Mouse (Mus musculus): Measurements from ENCODE around the gene Krtap1-5. TPM values are rescaled to one million over a fixed set of nuclear protein-coding genes. Genes with fewer than 3 reads are reported as not detected.
A peak's percentile ranks its signal among the peaks of the same experiment; 100 is the strongest.
"Not testable (repeated sequence)": the region's sequence is repeated elsewhere in the genome, so short reads cannot be mapped to it uniquely, and the experiment has no call there.

Gene Krtap1-5
- total RNA-seq (2021): not detected

- intact Hi-C loops (cut with DNase I): no loop called here
- no peak for DNase-seq (ENCODE audit: extremely low spot score in 1 of 2, low spot score in 2 of 2)
These were observed at the start of gene Krtap1-5 for GRCm38 (mm10) chr11:99580636-99581035. TSS of gene Krtap1-5 (minus strand) at chr11:99581016.

- intact Hi-C loops (cut with DNase I): no loop called here
- no peak for DNase-seq (ENCODE audit: extremely low spot score in 1 of 2, low spot score in 2 of 2)
These were observed 47.3 kb upstream of the Krtap1-5 start, which contains the start of gene Krtap4-1 for GRCm38 (mm10) chr11:99628138-99628537. TSS of gene Krtap4-1 (minus strand) at chr11:99628238.

- no peak for DNase-seq (ENCODE audit: extremely low spot score in 1 of 2, low spot score in 2 of 2)
- intact Hi-C loops (cut with DNase I): no loop called here
These were observed 39.5 kb upstream of the Krtap1-5 start, which contains the start of gene Gm11562 for GRCm38 (mm10) chr11:99620335-99620734. TSS of gene Gm11562 (minus strand) at chr11:99620435.

- intact Hi-C loops (cut with DNase I): no loop called here
- DNase-seq (ENCODE audit: extremely low spot score in 1 of 2, low spot score in 2 of 2): no peak
These were observed 34.1 kb upstream of the Krtap1-5 start, which contains the start of gene Krtap2-4 for GRCm38 (mm10) chr11:99614796-99615363. TSS of gene Krtap2-4 (minus strand) at chr11:99614846.

- intact Hi-C loops (cut with DNase I); DNase-seq (ENCODE audit: extremely low spot score in 1 of 2, low spot score in 2 of 2): not testable (repeated sequence)
These were observed 29.3 kb upstream of the Krtap1-5 start, which contains the start of gene Gm11937 for GRCm38 (mm10) chr11:99610089-99610488. TSS of gene Gm11937 (minus strand) at chr11:99610189.

- DNase-seq (ENCODE audit: extremely low spot score in 1 of 2, low spot score in 2 of 2): peak in 1 of 2 experiments; percentile 15
These were observed 28.3 kb upstream of the Krtap1-5 start for GRCm38 (mm10) chr11:99609126-99609525.

GRCm38 (mm10) chr11:99603208-99603607 is 22.4 kb upstream of the Krtap1-5 start, which contains the start of gene Gm11938:
TSS of gene Gm11938 (minus strand) at chr11:99603308.
- intact Hi-C loops (cut with DNase I); DNase-seq (ENCODE audit: extremely low spot score in 1 of 2, low spot score in 2 of 2): not testable (repeated sequence)

More at GRCm38 (mm10) chr11:99609126-99609525, 28.3 kb upstream of the Krtap1-5 start:
- intact Hi-C loops (cut with DNase I): no loop called here

- DNase-seq (ENCODE audit: extremely low spot score in 1 of 2, low spot score in 2 of 2); intact Hi-C loops (cut with DNase I): not testable (repeated sequence)
These were observed 16.9 kb upstream of the Krtap1-5 start, which contains the start of gene Krtap9-3 for GRCm38 (mm10) chr11:99597742-99598141. TSS of gene Krtap9-3 (minus strand) at chr11:99598105.

GRCm38 (mm10) chr11:99590981-99591380 is 10.2 kb upstream of the Krtap1-5 start, which contains the start of gene Krtap1-3:
TSS of gene Krtap1-3 (minus strand) at chr11:99591339.
- intact Hi-C loops (cut with DNase I): no loop called here
- no peak for DNase-seq (ENCODE audit: extremely low spot score in 1 of 2, low spot score in 2 of 2)

- intact Hi-C loops (cut with DNase I): no loop called here
- DNase-seq (ENCODE audit: extremely low spot score in 1 of 2, low spot score in 2 of 2): no peak
These were observed 4.3 kb upstream of the Krtap1-5 start for GRCm38 (mm10) chr11:99585096-99585495.

GRCm38 (mm10) chr11:99583245-99583704 is 2.5 kb upstream of the Krtap1-5 start, which contains the start of gene Krtap1-4:
TSS of gene Krtap1-4 (minus strand) at chr11:99583654.
- intact Hi-C loops (cut with DNase I): no loop called here
- no peak for DNase-seq (ENCODE audit: extremely low spot score in 1 of 2, low spot score in 2 of 2)

- intact Hi-C loops (cut with DNase I): no loop called here
- no peak for DNase-seq (ENCODE audit: extremely low spot score in 1 of 2, low spot score in 2 of 2)
These were observed 748 bp upstream of the Krtap1-5 start for GRCm38 (mm10) chr11:99581564-99581963.

- no peak for DNase-seq (ENCODE audit: extremely low spot score in 1 of 2, low spot score in 2 of 2)
- intact Hi-C loops (cut with DNase I): no loop called here
These were observed 235 bp upstream of the Krtap1-5 start for GRCm38 (mm10) chr11:99581051-99581450.

- intact Hi-C loops (cut with DNase I): loop anchor here (5.0 kb wide), 1 partner anchor 107 kb away; no protein-coding TSS in a partner anchor
- DNase-seq (ENCODE audit: extremely low spot score in 1 of 2, low spot score in 2 of 2): peak; percentile 42 to 63
These were observed 6.7 kb downstream of the Krtap1-5 start for GRCm38 (mm10) chr11:99574106-99574505.

GRCm38 (mm10) chr11:99573164-99573563 is 7.7 kb downstream of the Krtap1-5 start:
- DNase-seq (ENCODE audit: extremely low spot score in 1 of 2, low spot score in 2 of 2): no peak
- intact Hi-C loops (cut with DNase I): loop anchor here (5.0 kb wide), 1 partner anchor 106 kb away; no protein-coding TSS in a partner anchor

- no peak for DNase-seq (ENCODE audit: extremely low spot score in 1 of 2, low spot score in 2 of 2)
- intact Hi-C loops (cut with DNase I): no loop called here
These were observed 14.3 kb downstream of the Krtap1-5 start, which contains the start of gene Krtap3-1 for GRCm38 (mm10) chr11:99566530-99566929. TSS of gene Krtap3-1 (minus strand) at chr11:99566630.

- no peak for DNase-seq (ENCODE audit: extremely low spot score in 1 of 2, low spot score in 2 of 2)
- intact Hi-C loops (cut with DNase I): no loop called here
These were observed 18.2 kb downstream of the Krtap1-5 start for GRCm38 (mm10) chr11:99562580-99562979.

- intact Hi-C loops (cut with DNase I): no loop called here
- DNase-seq (ENCODE audit: extremely low spot score in 1 of 2, low spot score in 2 of 2): no peak
These were observed 21.4 kb downstream of the Krtap1-5 start, which contains the start of gene Gm11939 for GRCm38 (mm10) chr11:99559366-99559765. TSS of gene Gm11939 (minus strand) at chr11:99559466.

GRCm38 (mm10) chr11:99557976-99558745 is 22.7 kb downstream of the Krtap1-5 start:
- intact Hi-C loops (cut with DNase I): no loop called here

More at GRCm38 (mm10) chr11:99557976-99558745, 22.7 kb downstream of the Krtap1-5 start:
- DNase-seq (ENCODE audit: extremely low spot score in 1 of 2, low spot score in 2 of 2): no peak

Measured in left cerebral cortex, postnatal 10 days (tissue).